Mouse (Mus musculus) thymus, postnatal 10 days (tissue): ENCODE results near the gene Olfr1121.
"Not testable (repeated sequence)": the region's sequence is repeated elsewhere in the genome, so short reads cannot be mapped to it uniquely, and the experiment has no call there.

ENCODE experiments used
- DNase-seq, 2 experiments: peaks; one replicate each; pipeline ENCODE4 v3.0.0; 2021; ENCODE audit warnings: low spot score in 2 of 2

Gene Olfr1121

DNA sequence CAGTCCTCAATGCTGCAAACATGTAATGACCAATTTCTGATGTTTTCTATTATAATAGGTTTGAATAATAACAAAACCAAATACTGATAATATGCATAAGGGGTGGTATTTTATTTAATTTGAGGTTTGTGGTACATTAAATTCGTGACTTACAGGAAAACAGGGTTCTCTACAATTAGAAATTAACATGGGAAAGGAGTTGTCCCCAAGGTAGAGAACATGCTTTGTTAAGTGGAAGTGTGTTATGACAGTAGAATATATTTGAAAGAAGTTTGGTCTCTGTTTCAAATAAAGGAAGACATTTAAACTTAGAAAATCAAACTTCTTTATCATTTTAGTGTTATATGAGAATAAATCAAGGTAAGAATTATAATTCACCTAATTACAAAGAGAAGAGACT is at the start of gene Olfr1121:
TSS of gene Olfr1121 (plus strand) at position 301 of the 400 bp plus-strand sequence.
- DNase-seq: no peak

DNA sequence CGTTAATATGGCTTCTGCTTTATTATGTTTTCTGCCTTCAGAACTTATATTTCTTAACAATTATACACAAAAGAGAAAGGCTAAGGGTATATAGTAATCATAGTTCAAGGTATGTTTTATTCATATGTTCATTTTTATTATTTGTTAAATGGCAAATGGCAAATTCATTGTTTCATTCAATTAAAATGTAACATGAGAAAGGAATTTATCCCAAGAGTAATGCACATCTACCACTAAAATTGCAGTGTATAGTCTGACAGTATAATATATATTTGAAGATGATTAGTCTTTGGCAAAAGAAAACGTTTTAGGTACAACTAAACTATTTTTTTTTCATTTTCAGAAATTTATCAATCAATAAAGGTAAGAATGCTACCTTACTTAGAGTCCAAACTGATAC is 15.2 kb upstream of the Olfr1121 start, which contains the start of gene Olfr1120:
TSS of gene Olfr1120 (plus strand) at position 301 of the 400 bp plus-strand sequence.
- DNase-seq: no peak

DNA sequence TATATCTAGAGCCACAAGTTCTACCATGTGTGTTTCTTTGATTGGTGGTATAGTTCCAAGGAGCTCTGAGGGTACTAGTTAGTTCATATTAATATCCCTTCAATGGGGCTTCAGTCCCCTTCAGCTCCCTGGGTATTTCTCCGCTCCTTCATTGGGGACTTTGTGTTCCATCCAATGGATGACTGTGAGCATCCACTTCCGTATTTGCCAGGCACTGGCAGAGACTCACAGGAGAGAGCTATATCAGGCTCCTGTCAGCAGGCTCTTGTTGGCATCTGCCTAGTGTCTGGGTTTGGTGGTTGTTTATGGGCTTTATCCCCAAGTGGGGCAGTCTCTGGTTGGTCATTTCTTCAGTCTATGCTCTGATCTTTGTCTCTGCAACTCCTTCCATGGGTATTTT is 9.6 kb upstream of the Olfr1121 start:
- DNase-seq: not testable (repeated sequence)

DNA sequence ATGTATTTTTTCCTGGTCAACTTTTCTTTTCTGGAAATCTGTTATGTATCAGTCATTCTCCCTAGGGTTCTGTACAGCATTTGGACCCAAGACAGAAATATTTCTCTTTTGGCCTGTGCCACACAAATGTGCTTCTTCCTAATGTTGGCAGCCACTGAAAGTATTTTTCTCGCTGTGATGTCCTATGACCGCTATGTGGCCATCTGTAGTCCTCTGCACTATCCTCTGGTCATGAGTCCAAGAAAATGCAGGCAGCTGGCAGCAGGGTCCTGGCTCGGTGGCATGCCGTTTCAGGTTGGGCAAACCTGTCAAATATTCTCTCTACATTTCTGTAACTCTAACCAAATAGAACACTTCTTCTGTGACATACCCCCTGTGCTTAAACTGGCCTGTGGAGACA is 2.0 kb downstream of the Olfr1121 start:
- DNase-seq: no peak

DNA sequence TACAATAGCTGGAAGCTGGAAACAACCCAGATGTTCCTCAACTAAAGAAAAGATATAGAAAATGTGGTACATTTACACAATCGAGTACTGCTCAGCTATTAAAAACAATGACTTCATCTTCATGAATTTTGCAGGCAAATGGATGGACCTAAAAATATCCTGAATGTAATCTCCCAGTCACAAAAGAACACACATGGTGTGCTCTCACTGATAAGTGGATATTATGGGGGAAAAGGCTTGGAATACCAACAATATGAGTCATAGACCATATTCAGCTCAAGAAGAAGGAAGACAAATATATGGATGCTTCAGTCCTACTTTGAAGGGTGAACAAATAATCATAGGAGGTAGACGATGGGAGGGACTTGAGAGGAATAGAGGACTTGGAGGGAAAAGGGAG is 14.2 kb downstream of the Olfr1121 start:
- DNase-seq: no peak

DNA sequence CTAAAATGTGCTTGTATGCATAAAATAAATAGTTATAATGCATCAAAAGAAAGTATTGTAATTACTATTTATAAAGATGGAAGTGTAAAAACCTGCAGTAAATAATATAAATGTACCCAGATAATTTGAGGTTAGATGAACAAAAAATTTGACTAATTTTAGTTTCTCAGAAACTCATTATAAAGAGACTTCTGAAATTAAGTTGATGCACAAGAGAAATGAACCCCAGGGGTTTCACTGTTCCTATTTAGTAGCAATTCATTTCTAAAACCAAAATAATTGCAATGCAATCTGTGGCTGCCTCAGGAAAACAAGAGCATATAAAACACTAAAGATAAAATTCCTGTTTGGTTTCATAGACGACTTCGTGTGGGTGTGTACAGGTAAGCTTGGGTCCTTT is 15.9 kb downstream of the Olfr1121 start, which contains the start of gene Olfr1122:
TSS of gene Olfr1122 (plus strand) at position 301 of the 400 bp plus-strand sequence.
- no peak for DNase-seq

DNA sequence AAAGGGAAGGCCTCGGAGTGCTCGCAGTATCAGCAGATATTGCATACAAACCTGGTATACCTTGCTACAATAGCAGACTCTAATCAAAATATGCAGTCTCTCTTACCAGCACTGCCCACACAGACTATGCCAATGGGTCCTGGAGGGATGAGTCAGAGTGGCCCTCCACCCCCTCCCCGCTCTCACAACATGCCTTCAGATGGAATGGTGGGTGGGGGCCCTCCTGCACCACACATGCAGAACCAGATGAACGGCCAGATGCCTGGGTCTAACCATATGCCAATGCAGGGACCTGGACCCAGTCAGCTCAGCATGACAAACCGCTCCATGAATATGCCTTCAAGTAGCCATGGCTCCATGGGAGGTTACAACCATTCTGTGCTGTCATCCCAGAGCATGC is 23.9 kb downstream of the Olfr1121 start:
- not testable (repeated sequence) for DNase-seq

DNA sequence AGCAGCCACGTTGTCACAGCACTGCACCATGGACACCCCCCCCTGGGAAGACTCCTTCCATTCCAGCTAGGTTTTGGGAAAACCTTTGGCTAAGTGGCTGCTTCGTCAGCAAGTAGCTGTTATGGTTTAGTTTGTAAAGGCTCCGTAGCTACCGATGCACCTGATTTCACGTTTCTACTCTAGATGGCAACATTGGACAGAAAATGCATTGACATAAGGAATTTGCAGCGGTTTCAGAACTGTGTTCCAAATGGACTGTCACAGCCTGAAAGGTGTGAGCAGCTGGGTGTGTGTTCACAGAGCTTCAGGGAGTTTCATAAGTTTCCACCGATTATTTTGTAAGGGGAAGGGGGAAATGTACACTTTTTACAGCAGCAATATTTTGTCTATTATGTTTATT is 25.0 kb downstream of the Olfr1121 start:
- not testable (repeated sequence) for DNase-seq

DNA sequence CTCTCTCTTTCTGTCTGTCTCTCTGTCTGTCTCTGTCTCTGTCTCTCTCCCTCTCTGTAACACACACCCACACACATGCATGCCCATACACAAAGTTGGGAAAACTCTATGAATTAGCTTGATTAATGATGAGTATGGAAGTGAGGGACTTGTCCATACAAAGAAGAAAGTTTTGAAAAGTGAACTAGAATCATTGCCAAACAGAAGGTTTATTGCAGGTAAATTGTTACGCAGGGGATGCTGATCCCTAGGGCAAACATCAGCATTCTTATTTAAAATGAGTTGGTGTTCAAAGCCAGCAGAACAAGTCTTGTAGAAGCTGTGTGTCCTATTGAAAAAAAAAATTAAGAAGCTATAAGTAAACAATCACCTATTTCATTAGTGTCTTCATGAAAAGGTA is 46.6 kb downstream of the Olfr1121 start, which contains the start of gene Olfr1123:
TSS of gene Olfr1123 (plus strand) at position 301 of the 400 bp plus-strand sequence.
- no peak for DNase-seq
